Mouse (Mus musculus) gastrocnemius, adult 18-20 months (tissue): ENCODE results near the gene Eme2. TPM values are rescaled to one million over a fixed set of nuclear protein-coding genes. Genes with fewer than 3 reads are reported as not detected.
A peak's percentile ranks its signal among the peaks of the same experiment; 100 is the strongest.

Experiments used
- DNase-seq: peaks from one replicate; pipeline ENCODE4 v3.0.0; 2021; ENCODE audit warnings: low spot score
- total RNA-seq, 2 experiments: library from RNA; stranded (reverse); gene quantifications; 2 replicates each; pipeline ENCODE4 v1.2.3; 2021

The Eme2 gene
- total RNA-seq, 2 experiments from 2014 or later, result 6.5 to 8.4 TPM

DNA sequence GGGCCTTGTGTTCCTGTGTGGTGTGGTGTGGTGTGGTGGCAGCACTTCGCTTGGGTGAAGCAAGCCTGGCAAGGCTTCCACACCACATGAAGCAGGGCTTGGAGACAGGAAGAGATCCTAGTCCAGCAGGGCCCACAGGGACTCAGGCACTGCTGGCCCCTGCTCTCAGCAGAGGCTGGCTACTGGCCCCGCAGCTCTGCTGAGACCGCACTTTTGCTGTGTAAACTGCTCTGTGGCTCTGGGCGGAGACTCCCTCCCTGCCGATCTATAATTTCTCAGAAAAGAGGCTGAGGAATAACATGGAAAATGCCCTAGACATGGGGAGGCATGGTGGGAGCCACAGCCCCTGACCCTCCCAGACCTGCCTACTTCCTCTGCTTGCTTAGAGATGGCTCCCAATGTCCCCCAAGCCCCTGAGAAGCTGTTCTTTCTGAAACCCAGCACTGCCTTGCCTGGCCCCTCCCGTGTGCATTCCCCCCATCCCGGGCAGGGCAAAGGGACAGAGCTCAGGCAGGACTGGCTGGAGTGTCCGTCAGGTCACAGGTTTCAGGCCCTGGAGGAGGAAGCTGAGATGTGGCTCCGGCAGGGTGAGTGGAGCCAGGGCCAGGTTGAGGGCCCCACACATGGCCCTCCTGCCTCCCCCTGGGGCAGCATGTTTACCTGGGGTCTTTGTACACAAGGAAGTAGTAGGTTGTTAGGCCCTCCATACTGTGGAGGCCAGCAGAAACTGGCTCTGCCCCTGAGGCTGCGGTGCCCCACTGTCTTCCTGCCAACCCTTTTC, 17.4 kb downstream of the Eme2 start:
- peak; percentile 51 for DNase-seq

DNA sequence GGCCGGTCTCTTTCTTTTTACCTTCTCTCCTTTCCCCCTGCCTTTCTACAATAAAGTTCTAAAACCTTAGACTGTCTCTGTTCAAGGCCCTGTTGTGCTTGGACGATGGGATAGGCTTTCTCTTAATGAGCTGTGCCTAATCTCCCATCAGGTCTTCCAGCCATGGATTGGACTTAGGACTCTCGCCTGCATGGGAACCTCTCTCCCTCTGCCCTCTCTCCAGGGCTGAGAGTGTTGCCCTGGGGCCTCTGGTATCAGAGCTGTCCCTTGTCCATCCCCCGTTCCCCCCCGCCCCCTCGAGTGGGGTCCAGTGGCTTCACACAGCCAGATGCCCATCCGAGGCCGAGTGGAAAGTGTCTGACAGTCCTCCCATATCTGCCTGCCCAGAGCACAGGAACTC, 19.9 kb downstream of the Eme2 start:
- no peak for DNase-seq

- DNase-seq, result no peak
These were observed 20.5 kb downstream of the Eme2 start for GRCm38 (mm10) chr17:24874405-24874745.

- DNase-seq, result no peak
These were observed 21.0 kb downstream of the Eme2 start for GRCm38 (mm10) chr17:24873695-24874404.

- DNase-seq, result no peak
These were observed 27.0 kb downstream of the Eme2 start for GRCm38 (mm10) chr17:24867914-24868313.

DNA sequence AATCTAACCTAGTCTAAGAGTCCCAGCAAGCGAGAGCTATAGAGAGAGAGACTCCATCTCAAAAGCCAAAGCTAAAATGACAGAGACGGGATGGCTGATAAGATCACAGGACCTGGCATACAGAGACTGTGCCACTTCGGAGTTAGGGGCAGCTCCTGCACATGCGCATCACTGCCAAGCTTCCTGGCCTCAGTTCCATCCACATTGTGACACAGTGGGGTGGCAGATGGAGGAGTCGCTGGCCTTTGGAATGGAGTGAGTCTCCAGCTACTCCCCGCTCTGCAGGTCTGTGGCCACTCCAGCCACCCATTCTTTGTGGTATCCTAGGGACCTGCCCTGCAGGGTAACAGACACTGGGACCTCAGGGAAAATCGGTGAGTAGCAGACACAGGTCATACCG, 29.1 kb downstream of the Eme2 start, which contains the start of gene Igfals:
TSS of gene Igfals (plus strand) at position 222 of the 400 bp plus-strand sequence.
- DNase-seq, result no peak

DNA sequence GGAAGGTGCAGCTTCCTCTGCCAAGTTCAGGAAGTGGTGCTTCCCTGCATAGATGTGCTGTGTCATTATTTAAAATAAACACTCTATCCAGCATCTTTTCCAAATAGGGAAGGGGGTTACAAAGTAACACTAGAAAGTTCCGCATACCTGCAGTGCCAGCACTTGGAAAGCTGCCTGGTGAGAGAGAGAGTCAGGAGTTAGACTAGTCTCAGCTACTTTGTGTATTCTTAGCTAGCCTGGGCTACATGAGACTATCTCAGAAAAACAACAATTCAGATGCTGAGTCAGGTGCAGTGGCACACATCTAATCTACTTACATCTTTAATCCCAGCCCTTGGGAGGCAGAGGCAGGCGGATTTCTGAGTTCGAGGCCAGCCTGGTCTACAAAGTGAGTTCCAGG, 33.1 kb downstream of the Eme2 start:
- DNase-seq, result no peak

DNA sequence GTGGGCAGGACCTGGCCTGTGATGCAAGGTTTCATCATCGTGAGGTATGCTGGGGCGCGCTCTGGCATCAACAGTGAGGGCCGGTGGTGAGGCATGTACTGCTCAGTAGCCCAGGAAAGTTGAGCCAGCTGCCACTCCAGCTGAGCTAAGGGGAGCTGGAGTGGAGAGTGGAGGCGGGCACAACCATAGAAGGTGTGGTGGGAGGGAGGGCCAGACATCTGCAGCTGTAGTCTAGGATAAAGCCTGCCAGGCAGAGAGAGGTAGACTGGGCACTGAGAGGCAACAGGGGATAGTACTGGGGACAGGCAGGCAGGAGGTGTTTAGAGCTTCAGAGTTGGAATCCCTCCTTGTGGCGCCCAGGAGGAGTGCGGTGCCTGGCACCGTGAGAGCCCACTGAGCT, 34.8 kb downstream of the Eme2 start:
- DNase-seq, result no peak

- no peak for DNase-seq
These were observed 35.9 kb downstream of the Eme2 start for GRCm38 (mm10) chr17:24858967-24859366.

- no peak for DNase-seq
These were observed 36.9 kb downstream of the Eme2 start for GRCm38 (mm10) chr17:24857831-24858470.

- DNase-seq, result no peak
These were observed 38.3 kb downstream of the Eme2 start for GRCm38 (mm10) chr17:24856589-24856988.

DNA sequence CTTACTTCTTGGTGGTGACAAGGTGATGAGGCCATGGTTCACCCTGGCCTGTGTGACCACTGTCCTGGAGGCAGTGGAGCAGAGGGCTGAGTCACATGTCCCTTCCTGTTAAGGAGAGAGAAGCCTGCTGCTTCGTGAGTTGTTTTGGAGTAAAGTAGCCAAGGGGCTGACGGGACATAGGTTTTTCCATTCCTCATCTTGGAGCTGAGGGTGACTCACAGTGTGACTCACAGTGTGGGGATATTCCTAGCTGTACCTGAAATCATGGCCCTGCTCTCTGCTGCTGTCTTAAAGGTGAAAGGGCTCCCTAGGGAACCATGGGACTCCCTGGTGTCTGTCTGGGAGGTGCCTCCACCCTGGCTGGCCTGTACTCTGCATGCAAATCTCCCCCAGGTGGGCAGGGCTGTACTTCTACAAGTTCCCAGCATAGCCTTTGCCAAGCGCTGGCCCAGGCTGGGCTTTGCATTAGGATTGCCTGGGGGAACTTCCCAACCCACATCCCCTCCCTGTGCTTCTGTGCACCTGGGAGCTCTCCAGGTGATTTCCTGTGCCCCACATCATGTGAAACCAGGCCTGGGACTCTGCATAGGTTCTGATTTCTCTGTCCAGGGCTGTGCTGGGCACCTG, 38.9 kb downstream of the Eme2 start:
- no peak for DNase-seq

- DNase-seq, result no peak
These were observed 43.3 kb downstream of the Eme2 start for GRCm38 (mm10) chr17:24851381-24852125.

DNA sequence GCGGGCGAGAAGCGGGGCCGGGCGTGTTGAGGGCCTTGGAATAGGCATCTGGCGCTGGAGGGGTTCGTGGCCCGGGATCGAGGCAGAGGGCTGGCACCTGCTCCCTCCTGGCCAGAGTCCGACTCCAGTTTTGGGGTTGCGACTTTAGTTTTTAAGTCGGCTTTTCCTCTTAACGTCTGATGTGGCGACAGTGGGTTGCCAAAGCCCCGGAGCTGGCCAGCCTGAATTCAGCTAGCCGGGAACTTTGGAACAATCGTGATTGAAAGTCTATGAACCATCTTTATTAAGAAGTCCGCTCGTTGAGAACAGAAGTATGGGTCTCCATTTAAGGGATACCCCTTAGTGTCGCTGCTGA, 44.1 kb downstream of the Eme2 start:
- no peak for DNase-seq

- peak; percentile 97 for DNase-seq
These were observed 44.7 kb downstream of the Eme2 start, which contains the start of gene Fahd1 for GRCm38 (mm10) chr17:24850065-24850772. Gene Fahd1, minus strand, starts transcription at chr17:24850364.

DNA sequence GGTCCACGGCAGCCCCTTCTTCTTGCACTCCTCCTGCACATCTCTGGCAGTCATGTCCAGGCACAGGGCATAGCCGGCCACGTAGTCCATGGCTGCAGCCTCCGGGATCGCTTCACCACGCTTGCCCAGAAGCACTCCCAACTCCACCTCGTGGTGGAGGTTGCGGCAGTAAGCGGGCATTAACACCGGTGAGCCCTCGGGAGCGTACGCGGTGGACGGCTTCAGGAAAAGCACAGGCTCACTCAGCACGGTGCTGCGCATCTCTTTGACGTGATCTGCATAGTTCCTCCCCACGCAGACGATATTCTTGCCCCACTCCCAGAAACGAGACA, 45.2 kb downstream of the Eme2 start:
- no peak for DNase-seq

DNA sequence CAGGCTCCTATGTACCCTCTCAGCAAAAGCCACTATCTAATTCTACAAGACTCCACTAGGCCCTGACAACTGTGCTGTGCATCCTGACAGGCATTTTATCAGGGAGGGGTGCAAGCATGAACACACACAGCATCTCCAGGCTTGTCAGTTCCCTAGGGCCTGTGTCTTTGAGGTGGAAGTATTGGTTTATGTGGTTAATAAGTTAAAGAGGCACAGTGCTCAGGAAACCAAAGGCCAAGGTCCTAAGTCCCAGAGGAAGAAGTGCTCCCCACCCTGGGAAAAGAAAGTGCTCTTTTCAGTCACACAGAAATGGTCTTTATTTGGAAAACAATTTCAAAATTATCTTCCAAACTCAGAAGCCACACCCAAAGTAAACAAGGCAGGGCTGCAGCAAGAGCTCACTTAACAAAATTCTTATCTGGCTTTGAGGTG, 46.3 kb downstream of the Eme2 start:
- no peak for DNase-seq

GRCm38 (mm10) chr17:24847386-24847785, 47.5 kb downstream of the Eme2 start:
- no peak for DNase-seq

DNA sequence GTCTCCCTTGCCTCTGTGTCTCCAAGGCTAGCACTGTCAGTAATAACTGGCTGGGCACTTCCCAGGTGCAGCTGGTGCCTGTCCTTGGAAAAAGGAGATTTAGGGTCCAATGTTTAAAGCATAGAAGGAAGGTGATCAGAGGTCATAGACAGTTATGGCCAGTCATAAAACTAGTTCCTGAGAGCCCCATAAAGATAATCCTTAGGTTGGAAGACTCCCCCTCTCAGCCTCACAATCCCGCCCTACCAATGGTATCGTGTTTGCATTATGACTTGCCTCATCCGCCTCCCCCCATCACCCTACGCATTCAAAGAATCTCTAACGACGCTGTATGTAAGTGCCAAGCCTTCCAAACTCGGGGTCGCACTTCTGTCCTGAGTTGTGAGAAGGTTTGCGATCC, 50.4 kb downstream of the Eme2 start:
- no peak for DNase-seq

GRCm38 (mm10) chr17:24842631-24843030, 52.3 kb downstream of the Eme2 start:
- no peak for DNase-seq

DNA sequence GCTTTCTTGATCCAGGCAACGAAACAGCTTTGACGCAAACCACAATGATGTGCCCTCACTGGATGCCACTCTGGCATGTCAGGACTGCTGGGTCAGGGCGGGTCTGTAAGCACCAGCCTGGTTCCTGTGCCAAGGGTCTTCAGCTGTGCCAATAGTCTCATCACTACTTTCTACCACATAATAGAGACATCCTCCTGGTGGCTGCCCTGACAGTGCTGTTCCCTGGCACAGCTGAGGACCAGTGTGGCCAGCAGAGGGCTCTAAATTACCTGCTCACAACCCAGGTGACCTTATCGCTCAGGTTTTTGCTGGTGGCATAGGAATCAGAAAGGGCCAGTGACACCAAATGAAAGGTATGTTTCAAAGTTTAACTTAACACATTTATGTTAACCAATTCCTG, 53.8 kb downstream of the Eme2 start:
- DNase-seq, result no peak
